Mouse (Mus musculus) layer of hippocampus, adult 6 months (tissue): ENCODE measurements around the gene Prap1. TPM values are rescaled to one million over a fixed set of nuclear protein-coding genes. Genes with fewer than 3 reads are reported as not detected.

ENCODE experiments used
- long read RNA-seq, 2 experiments: library from polyadenylated mRNA; unstranded; transcript quantifications; one replicate each; pipeline ENCODE4 v2.0.0; 2019 to 2020
- polyA plus RNA-seq: library from polyadenylated mRNA; unstranded; fragments of <200 nt; fragmentation: Nextera tagmentation; gene quantifications from 2 replicates; pipeline ENCODE4 v1.2.3, GENCODE M21; 2021

Gene Prap1
- polyA plus RNA-seq = not detected in 2 replicates
- long read RNA-seq, experiment 1, partial matches to known transcripts = 0 of 1 reads
- long read RNA-seq, experiment 1, other reads (novel, unspliced or antisense) = 1 of 1 reads
- long read RNA-seq, experiment 2 = 0 reads

GRCm38 (mm10) chr7:140092924-140093528 is at the start of gene Prap1:
Prap1 (plus strand) TSS chr7:140093395.

GRCm38 (mm10) chr7:140048361-140049114 is 44.7 kb upstream of the Prap1 start, which contains the start of gene Msx3:
Msx3 (minus strand) TSS chr7:140049089.

GRCm38 (mm10) chr7:140082242-140082678 is 10.9 kb upstream of the Prap1 start, which contains the start of gene Caly:
Caly (minus strand) TSS chr7:140082548.

GRCm38 (mm10) chr7:140101993-140102860 is 9.0 kb downstream of the Prap1 start, which contains the start of gene Fuom:
Fuom (minus strand) TSS chr7:140102441.

GRCm38 (mm10) chr7:140115583-140116328 is 22.6 kb downstream of the Prap1 start, which contains the start of gene Paox:
Paox (plus strand) TSS chr7:140115799.

GRCm38 (mm10) chr7:140116329-140117054 is 23.3 kb downstream of the Prap1 start, which contains the start of gene Echs1:
Echs1 (minus strand) TSS chr7:140116476.

GRCm38 (mm10) chr7:140137135-140138020 is 44.2 kb downstream of the Prap1 start, which contains the start of gene Mtg1:
Mtg1 (plus strand) TSS chr7:140137564.

Other genes starting within 250 kb of the Prap1 start
- gene Kndc1, start 198.7 kb upstream of the Prap1 start, polyA plus RNA-seq = 22.3 and 30.2 TPM in 2 replicates
- not detected in 2 replicates for gene Utf1, start 149.6 kb upstream of the Prap1 start, polyA plus RNA-seq
- gene 6430531B16Rik, start 114.6 kb upstream of the Prap1 start, polyA plus RNA-seq = 1.6 TPM in 2 replicates
- 0.29 and 0.54 TPM in 2 replicates for gene Adam8, start 100.8 kb upstream of the Prap1 start, polyA plus RNA-seq
- gene Zfp511, start 57.0 kb upstream of the Prap1 start, polyA plus RNA-seq = 40.0 and 45.8 TPM in 2 replicates
- gene Tubgcp2, start 56.7 kb upstream of the Prap1 start, polyA plus RNA-seq = 31.6 and 34.4 TPM in 2 replicates
- not detected in 2 replicates for gene Msx3, start 44.3 kb upstream of the Prap1 start, polyA plus RNA-seq
- 701 and 786 TPM in 2 replicates for gene Caly, start 10.8 kb upstream of the Prap1 start, polyA plus RNA-seq
- gene Fuom, start 9.0 kb downstream of the Prap1 start, polyA plus RNA-seq = 107 and 108 TPM in 2 replicates
- 3.4 and 4.2 TPM in 2 replicates for gene Paox, start 22.4 kb downstream of the Prap1 start, polyA plus RNA-seq
- gene Echs1, start 23.1 kb downstream of the Prap1 start, polyA plus RNA-seq = 139 and 145 TPM in 2 replicates
- gene Mtg1, start 44.2 kb downstream of the Prap1 start, polyA plus RNA-seq = 46.4 and 48.4 TPM in 2 replicates
- 66.3 and 73.0 TPM in 2 replicates for gene Sprn, start 61.5 kb downstream of the Prap1 start, polyA plus RNA-seq
- not detected in 2 replicates for gene Olfr522, start 71.4 kb downstream of the Prap1 start, polyA plus RNA-seq
- gene Olfr523, start 79.8 kb downstream of the Prap1 start, polyA plus RNA-seq = not detected in 2 replicates
- not detected in 2 replicates for gene Olfr524, start 112.6 kb downstream of the Prap1 start, polyA plus RNA-seq
- gene Cd163l1, start 124.9 kb downstream of the Prap1 start, polyA plus RNA-seq = 0.06 and 0.10 TPM in 2 replicates
- 0.09 TPM in 1 of 2 replicates, not detected in the other for gene 5830411N06Rik, start 153.9 kb downstream of the Prap1 start, polyA plus RNA-seq
- gene Olfr525, start 227.5 kb downstream of the Prap1 start, polyA plus RNA-seq = not detected in 2 replicates
- gene Olfr527, start 240.6 kb downstream of the Prap1 start, polyA plus RNA-seq = not detected in 2 replicates